Mouse (Mus musculus) fibroblast of lung, adult 2 months (primary cell): ENCODE data around the gene Fnbp4.

Source experiments
- DNase-seq: peaks from one replicate; pipeline ENCODE4 v3.0.0-alpha.2; 2011; ENCODE audit warnings: low read depth

The Fnbp4 gene

GRCm38 (mm10) chr2:90745053-90745678 is at the start of gene Fnbp4:
Gene Fnbp4, plus strand, starts transcription at chr2:90745370.
- DNase-seq, result peak; percentile 99

DNA sequence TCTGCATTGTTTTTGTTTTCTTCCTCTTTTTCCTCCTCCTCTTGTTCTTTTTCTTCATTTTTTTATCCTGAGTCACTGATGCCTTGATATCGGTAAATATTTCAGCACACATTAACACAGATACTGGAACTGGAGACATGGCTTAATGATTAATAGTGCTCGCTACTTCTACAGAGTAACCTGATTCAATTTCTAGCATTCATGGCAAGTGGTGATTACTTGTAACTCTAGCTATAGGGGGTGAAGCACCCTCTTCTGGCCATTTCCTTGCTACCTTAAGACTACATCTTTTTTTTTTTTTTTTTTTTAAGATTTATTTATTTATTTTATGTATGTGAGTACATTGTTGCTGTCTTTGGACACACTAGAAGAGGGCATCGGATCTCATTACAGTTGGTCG is 44.2 kb upstream of the Fnbp4 start:
- DNase-seq, result no peak

GRCm38 (mm10) chr2:90708548-90708947 is 36.6 kb upstream of the Fnbp4 start:
- no peak for DNase-seq

DNA sequence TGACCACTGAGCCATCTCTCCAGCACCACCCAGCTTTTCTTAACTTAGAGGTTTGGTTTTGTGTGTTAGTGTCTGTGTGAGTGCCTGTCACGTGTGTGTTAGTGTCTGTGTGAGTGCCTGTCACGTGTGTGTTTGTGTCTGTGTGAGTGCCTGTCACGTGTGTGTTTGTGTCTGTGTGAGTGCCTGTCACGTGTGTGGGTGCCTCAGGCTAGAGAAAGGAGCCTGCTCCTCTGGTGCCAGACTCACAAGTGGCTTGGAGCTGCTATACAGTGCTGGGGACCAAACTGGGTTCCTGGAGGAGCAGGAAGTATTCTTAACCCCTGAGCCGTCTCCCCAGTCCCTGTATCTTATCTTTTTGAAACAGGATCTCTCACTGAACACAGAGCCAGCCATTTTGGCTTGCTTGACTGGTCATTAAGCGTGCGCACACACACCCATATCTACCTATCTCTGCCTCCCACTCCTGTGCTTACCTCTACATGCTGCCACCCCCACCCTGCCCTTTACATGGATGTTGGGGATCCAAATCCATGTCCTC is 29.5 kb upstream of the Fnbp4 start:
- no peak for DNase-seq

GRCm38 (mm10) chr2:90717366-90717765 is 27.8 kb upstream of the Fnbp4 start:
- no peak for DNase-seq

- DNase-seq, result no peak
These were observed 27.2 kb upstream of the Fnbp4 start for GRCm38 (mm10) chr2:90717948-90718347.

DNA sequence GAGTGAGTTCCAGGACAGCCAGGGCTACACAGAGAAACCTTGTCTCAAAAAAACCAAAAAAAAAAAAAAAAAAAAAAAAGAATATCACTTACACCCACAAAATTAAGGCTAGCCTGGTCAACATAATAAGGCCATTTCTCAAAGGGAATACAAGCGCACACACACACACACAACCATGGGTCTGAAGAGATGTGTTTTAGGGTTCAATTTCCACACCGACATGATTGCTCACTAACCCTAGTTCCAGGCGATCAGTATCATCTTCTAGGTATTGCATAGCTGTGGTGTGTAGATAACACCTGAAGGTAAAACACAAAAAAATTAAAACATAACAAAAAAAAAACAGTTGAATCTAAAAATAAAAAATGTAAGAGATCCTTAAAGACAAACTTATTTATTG is 18.4 kb upstream of the Fnbp4 start:
- no peak for DNase-seq

GRCm38 (mm10) chr2:90735326-90735725 is 9.8 kb upstream of the Fnbp4 start:
- DNase-seq, result no peak

DNA sequence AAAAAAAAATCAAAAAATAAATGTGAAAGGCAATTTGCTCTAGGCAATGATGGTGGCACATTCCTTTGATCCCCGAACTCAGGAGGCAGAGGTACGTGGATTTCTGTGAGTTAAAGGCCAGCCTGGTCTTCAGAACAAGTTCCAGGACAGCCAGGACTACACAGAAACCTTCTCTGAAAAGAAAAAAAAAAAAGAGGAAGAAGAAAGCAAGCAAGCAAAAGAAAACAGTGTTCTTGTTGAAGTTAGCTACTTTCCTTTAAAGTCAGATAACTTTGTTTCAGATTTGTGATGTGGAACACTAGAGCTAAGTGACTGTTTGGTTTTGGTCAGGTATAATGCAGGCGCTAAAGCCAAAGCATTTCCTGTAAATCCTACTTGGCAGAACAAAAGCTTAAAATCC is 6.4 kb upstream of the Fnbp4 start:
- DNase-seq, result no peak

- no peak for DNase-seq
These were observed 5.8 kb upstream of the Fnbp4 start for GRCm38 (mm10) chr2:90739327-90739726.

GRCm38 (mm10) chr2:90739921-90740320 is 5.2 kb upstream of the Fnbp4 start:
- DNase-seq, result no peak

- no peak for DNase-seq
These were observed 701 bp upstream of the Fnbp4 start for GRCm38 (mm10) chr2:90744285-90745052.

GRCm38 (mm10) chr2:90745740-90746537 is 769 bp downstream of the Fnbp4 start:
- DNase-seq, result no peak

DNA sequence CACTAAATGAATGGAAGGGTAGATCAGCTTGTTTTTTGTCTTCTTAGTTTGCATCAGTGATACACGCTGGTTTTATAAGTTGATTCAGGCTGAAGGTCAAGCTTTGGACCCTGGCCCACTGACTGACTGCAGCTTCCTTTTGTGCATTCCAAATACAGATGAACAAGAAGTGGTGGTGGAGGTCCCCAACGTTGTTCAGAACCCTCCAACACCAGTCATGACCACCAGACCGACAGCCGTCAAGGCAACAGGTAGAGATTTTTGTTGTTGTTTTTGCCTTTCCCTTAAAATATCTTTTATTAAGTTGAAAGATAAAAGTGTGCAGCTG is 1.3 kb downstream of the Fnbp4 start:
- DNase-seq, result no peak

DNA sequence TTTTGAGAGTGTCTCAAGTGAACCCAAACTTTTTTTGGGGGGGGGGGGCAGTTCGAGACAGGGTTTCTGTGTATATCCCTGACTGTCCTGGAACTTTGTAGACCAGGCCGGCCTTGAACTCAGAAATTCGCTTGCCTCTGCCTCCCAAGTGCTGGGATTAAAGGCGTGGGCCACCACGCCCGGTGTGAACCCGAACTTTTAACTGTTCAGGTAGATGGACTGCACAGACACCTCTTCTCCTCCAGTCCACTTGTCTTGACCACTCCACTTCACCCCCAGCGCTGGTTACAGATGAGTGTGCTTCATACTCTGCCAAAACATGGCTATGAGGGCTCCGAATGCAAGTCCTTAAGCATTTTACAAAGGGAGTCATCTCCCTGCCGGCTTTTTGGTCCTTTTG is 2.0 kb downstream of the Fnbp4 start:
- no peak for DNase-seq

- no peak for DNase-seq
These were observed 4.7 kb downstream of the Fnbp4 start for GRCm38 (mm10) chr2:90749676-90750459.

DNA sequence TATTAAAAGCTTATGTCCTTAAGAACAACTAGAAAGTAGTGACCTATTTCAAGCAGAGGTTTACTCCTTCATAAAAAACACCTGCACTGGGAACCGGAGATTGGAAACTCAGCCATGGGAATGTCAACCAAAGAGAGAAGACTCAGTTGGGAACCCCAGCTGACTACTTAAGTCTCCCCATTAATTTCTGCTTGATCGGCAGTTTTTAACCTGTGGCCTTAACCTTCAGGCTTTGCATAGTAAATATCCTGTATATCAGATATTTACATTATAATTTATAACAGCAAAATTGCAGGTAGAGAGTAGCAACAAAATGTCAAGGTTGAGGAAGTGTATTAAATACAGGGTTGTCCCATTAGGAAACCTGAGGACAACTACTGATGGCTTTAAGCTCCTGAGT is 8.4 kb downstream of the Fnbp4 start:
- no peak for DNase-seq

GRCm38 (mm10) chr2:90754188-90754587 is 9.0 kb downstream of the Fnbp4 start:
- no peak for DNase-seq

DNA sequence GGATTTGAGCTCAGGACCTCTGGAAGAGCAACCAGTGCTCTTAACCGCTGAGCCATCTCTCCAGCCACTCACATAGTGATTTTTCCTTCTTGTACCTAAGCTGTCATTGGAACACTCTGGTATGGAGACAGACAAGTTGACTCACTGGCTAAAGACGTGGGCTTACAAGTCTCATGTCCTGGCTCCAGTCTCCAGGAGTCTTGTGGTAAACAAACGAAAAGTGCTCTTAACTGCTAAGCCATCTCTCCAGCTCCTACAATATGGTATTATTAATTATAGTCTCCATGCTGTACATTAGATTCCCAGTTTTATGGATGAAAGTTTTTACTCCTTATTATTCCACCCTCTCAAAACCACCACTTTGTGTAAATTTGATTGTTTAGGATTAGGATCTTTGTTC is 20.0 kb downstream of the Fnbp4 start:
- DNase-seq, result no peak

DNA sequence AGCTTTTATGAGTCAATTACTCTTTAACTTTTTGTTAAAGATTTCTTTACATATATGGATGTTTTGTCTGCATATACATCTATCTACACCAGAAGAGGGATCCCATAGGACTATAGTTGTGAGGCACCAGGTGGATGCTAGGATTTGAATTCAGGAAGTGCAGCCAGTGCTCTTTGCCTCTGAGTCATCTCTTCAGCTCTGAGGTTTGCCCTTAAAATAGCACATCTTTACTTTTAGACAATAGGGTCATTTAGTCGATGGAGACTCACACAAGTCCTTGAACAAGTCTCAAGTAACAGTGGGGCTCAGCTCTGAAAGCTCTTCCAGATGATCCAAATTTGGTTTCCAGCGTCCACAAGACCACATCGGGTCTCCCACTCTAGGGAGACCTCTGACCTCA is 36.2 kb downstream of the Fnbp4 start:
- DNase-seq, result no peak

- no peak for DNase-seq
These were observed 36.8 kb downstream of the Fnbp4 start for GRCm38 (mm10) chr2:90781938-90782337.

GRCm38 (mm10) chr2:90782458-90782857 is 37.3 kb downstream of the Fnbp4 start, which contains the start of gene Agbl2:
Gene Agbl2, plus strand, starts transcription at chr2:90782727.
- no peak for DNase-seq
